Mouse (Mus musculus) C2C12 (cell line): ENCODE measurements around the gene Obscn.

Experiments used
- CEBPB ChIP-seq: IDR thresholded peaks from one replicate; pipeline ENCODE4 v1.6.1; 2011; ENCODE audit warnings: low read depth, mild to moderate bottlenecking, control low read depth, moderate library complexity
- CTCF ChIP-seq: IDR thresholded peaks from one replicate; pipeline ENCODE4 v1.5.1; 2011; ENCODE audit not compliant: control insufficient read depth, insufficient read depth, insufficient read length
- FOSL1 ChIP-seq: IDR thresholded peaks from one replicate; pipeline ENCODE4 v1.8.0; 2011; ENCODE audit warnings: mild to moderate bottlenecking, low read length; ENCODE audit not compliant: poor library complexity, insufficient read depth, severe bottlenecking
- MAX ChIP-seq: IDR thresholded peaks from one replicate; pipeline ENCODE4 v1.6.1; 2011; ENCODE audit warnings: mild to moderate bottlenecking, control low read depth
- MYOD1 ChIP-seq: IDR thresholded peaks from one replicate; pipeline ENCODE4 v1.6.1; 2011; ENCODE audit warnings: low read depth; ENCODE audit not compliant: control insufficient read depth, insufficient read length
- MYOG ChIP-seq: IDR thresholded peaks from one replicate; pipeline ENCODE4 v1.6.1; 2011; ENCODE audit not compliant: control insufficient read depth, insufficient read length; ENCODE audit errors: extremely low read depth
- USF1 ChIP-seq: IDR thresholded peaks from one replicate; pipeline ENCODE4 v1.6.1; 2011; ENCODE audit warnings: low read depth, mild to moderate bottlenecking, control low read depth, moderate library complexity

DNA sequence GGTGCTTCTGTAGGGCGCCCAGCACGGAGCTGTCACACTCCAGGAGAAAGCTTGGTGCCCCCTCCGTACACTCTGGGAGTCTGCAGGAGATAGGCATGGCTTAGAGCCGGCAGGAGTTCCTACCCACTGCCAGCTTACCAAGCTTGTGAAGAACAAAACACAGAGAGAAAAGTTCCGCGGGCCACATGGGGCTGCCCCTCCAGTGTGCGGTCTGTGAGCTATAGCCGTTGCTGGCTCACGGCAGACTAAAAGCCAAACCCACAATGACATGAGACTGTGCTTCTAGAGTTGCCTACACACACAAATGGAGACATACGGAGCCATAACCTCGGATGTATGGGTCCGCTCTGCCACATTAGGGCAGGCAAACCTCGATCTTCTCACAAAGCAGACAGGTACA lies 22.9 kb upstream of the Obscn start:
- TF ChIP-seq CTCF = no peak
- no peak for TF ChIP-seq MAX
- no peak for TF ChIP-seq CEBPB
- no peak for TF ChIP-seq USF1
- TF ChIP-seq MYOD1 = no peak
- TF ChIP-seq FOSL1 = no peak
- no peak for TF ChIP-seq MYOG
